Mouse (Mus musculus): ENCODE measurements around the gene Ajap1.

The Ajap1 gene

DNA sequence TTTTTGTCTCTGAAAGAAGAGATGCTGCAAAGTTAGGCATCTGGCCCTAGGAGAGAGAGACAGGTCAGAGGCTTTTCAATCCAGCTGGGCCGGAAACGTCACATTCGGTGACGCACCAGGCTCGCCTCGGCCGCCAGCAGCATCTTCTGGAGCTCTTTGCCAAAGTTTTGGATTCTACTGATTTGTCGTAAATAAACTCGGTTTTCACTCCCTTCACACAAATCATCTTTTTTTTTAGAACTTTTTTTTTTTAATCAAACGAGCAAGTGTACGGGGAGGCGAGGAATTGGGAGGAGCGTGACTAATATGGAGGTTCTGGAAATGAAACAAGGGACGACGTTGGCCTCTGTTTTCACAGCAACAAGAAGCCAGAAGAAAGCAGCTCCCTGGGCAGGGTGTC is 23.8 kb downstream of the Ajap1 start:
- in situ Hi-C loops (cut with MboI, MseI), result no loop called here

- in situ Hi-C loops (cut with MboI, MseI), result no loop called here
Measured at GRCm38 (mm10) chr4:153453496-153453895, 29.1 kb downstream of the Ajap1 start.

DNA sequence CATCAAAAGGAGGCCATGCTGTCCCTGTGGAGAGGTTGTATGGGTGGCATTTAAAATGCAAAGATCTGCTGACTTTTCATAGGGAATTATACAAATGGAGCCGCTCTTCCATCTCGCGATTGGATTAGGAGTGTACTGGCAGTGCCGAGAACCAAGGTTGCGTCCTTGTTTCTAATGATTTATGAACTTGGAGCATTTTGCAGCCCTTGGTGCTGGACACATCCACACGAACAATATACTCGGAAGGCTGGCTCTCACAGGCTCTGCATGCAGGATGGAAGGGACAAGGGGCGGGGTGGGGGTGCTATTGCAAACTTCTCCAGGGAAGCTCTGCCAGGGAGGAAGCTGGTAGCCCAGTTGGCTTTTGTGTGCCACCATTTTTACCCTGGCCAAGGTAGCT is 31.1 kb downstream of the Ajap1 start:
- in situ Hi-C loops (cut with MboI, MseI), result no loop called here

DNA sequence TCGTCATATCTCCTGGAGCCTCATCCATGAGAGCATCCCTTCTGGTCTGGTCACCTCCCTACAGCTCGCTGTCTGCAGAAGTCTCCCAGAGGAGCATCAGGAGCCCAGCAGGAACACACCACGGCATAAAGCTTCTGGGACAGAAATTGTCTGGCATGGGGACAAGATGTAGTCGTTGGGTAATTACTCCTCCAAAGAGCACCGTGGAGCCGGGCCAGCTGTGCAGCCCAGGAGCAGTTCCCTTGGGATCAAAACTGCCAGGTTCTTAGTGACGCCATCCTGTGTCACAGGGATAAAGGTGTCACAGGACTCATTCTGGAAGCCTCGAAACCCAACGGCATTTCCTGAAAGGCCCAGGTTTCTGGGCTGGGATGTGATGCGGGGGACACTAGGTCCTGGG is 40.1 kb downstream of the Ajap1 start:
- in situ Hi-C loops (cut with MboI, MseI), result loop anchor here in 1 of 2 experiments (25.0 kb wide), 1 partner anchor 1495 kb away; the partner anchor contains the start of gene Tnfrsf14

DNA sequence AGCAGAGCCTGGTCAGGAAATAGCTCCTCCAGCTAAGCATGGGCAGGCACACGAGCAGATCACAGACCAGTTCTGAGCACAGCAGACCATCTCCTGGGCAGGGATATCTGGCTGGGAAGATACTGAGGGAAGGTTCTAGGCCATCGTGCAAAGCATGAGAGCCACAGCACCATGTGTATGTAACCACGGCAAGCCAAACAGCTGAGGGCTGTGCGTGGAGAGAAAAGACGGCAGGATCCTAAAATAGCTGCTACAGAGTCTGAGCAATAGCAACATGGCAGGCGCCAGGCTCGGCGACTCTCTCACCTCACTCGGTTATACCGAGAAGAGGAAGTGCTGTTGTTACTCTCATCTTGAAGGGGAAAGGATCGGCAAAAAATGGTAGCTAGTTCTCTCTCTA is 42.7 kb downstream of the Ajap1 start:
- in situ Hi-C loops (cut with MboI, MseI), result loop anchor here in 1 of 2 experiments (25.0 kb wide), 1 partner anchor 1497 kb away; the partner anchor contains the start of gene Tnfrsf14

DNA sequence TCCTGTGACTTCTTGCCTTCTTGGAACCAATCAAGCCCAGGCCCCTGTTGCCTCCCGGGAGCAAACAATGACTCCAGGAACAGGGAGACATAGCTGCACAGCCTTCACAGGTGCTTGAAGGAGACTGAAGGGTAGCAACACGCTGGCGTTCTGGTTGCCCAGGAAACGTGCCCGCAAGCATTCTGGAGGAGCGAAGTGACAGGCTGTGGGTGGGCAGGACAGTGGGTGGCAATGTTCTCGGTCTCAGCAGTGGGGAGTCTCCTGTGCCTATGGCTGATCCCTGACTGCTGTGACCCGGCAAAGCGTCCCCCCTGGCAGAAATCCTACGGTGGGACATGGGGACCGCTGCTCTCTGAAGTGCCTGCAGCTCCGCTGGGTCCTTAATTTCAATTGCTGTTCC is 43.6 kb downstream of the Ajap1 start:
- in situ Hi-C loops (cut with MboI, MseI), result loop anchor here in 1 of 2 experiments (25.0 kb wide), 1 partner anchor 1498 kb away; the partner anchor contains the start of gene Tnfrsf14

GRCm38 (mm10) chr4:153437196-153437595 is 45.4 kb downstream of the Ajap1 start:
- in situ Hi-C loops (cut with MboI, MseI), result loop anchor here in 1 of 2 experiments (25.0 kb wide), 1 partner anchor 1500 kb away; the partner anchor contains the start of gene Tnfrsf14

DNA sequence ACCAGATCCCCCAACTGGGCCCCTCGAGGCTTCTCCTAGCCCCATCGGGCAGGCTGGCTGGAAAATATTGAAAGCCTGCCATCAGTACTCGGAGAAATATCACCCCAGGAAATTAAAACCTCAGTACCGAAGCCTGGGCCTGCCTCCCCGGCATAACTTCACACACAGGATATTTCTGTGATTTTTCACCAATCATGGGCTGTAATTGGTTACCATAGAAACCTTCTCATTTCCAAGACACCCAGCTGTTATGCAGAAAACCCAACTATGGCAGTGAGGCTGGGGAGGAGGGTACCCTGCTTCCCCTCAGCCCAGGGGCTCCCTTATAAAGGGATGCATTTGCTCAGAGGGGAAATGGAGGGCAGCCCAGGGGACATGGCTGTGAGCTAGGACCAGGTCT is 46.7 kb downstream of the Ajap1 start:
- in situ Hi-C loops (cut with MboI, MseI), result loop anchor here in 1 of 2 experiments (25.0 kb wide), 1 partner anchor 1501 kb away; the partner anchor contains the start of gene Tnfrsf14

- in situ Hi-C loops (cut with MboI, MseI), result loop anchor here (10.0 to 25.0 kb wide), 2 partner anchors 765 to 1507 kb away; partner anchors contain the start of gene Tnfrsf14 (in 1 of the 2)
Measured at GRCm38 (mm10) chr4:153429971-153430370, 52.6 kb downstream of the Ajap1 start.

DNA sequence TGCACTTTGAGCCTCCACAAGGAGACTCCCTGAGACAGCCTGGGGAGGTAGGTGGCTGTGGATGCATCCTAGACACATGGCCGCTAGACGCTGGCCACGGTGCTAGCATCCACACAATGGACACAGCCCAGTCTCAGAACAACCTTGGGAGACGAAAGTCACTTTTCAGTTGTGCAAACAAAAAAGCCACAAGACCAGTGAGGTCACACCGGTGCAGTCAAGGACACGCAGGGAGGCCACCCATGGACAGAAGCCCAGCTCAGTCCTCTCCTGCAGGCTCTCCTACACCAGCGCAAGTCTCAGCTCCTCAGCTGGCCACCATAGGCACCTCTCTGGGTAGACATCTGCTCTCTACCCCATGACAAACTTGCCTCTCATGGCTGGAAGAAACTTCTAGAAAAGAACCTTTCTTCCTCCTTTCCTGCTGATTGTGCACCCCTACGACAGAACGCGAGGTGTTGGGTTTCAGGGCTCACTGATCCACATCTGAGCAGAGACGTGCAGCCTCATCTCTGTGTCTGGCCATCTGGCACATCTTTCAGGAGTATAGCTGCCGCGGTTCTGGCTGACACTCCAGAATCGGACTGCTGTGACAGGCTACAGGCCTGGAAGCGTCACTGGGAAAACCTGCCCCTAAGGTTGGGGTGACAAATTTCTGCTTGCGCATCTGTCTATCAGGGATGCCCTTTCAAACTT is 56.5 kb downstream of the Ajap1 start:
- in situ Hi-C loops (cut with MboI, MseI), result loop anchor here (10.0 to 25.0 kb wide), 2 partner anchors 769 to 1511 kb away; partner anchors contain the start of gene Tnfrsf14 (in 1 of the 2)

DNA sequence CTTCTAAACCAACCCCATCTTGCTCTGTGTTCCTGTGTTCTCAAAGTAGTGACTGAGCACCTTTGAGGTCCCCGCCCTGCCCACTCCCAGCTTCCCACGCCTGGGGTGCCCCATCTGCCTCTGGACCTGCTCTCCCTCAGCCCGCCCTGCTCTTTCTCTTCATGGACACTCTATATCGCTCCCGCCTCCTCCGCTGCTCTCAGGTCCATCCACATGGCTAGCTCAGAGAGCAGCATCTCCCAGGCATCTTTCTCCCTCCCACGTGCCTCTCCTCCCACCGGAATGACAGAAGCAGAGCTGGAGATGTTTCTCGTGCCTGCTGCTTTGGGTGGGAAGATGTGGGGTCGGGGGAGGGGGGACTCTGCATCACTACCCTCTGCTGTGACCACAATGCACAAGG is 58.3 kb downstream of the Ajap1 start:
- in situ Hi-C loops (cut with MboI, MseI), result loop anchor here in 1 of 2 experiments (10.0 kb wide), 1 partner anchor 770 kb away; no protein-coding TSS in a partner anchor

- in situ Hi-C loops (cut with MboI, MseI), result no loop called here
Measured at GRCm38 (mm10) chr4:153417926-153418325, 64.7 kb downstream of the Ajap1 start.

- in situ Hi-C loops (cut with MboI, MseI), result no loop called here
Measured at GRCm38 (mm10) chr4:153417164-153417896, 65.3 kb downstream of the Ajap1 start.

GRCm38 (mm10) chr4:153416111-153416510 is 66.5 kb downstream of the Ajap1 start:
- in situ Hi-C loops (cut with MboI, MseI), result no loop called here

GRCm38 (mm10) chr4:153398421-153398820 is 84.2 kb downstream of the Ajap1 start:
- in situ Hi-C loops (cut with MboI, MseI), result no loop called here

- in situ Hi-C loops (cut with MboI, MseI), result no loop called here
Measured at GRCm38 (mm10) chr4:153387478-153387877, 95.1 kb downstream of the Ajap1 start.

DNA sequence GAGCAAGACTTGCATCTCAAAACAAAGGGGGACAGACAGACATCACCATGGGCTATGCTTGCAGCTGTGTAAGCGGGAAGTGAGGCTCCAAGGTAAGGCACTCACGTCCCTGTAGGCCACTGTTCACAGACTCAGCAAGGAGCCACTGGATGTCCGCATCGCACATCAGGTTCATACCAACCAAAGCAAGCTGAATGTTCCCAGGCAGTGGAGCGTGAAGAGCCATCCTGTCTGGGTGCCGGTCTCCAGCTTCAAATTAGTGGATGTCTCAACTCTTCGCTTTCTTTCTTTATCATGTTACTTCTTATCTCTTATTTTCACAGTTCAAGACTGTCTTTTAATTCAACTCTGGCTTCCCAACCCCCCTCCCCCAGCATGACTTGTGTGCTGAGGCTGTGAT is 101.2 kb downstream of the Ajap1 start:
- in situ Hi-C loops (cut with MboI, MseI), result no loop called here

GRCm38 (mm10) chr4:153380885-153381284 is 101.7 kb downstream of the Ajap1 start:
- in situ Hi-C loops (cut with MboI, MseI), result no loop called here

DNA sequence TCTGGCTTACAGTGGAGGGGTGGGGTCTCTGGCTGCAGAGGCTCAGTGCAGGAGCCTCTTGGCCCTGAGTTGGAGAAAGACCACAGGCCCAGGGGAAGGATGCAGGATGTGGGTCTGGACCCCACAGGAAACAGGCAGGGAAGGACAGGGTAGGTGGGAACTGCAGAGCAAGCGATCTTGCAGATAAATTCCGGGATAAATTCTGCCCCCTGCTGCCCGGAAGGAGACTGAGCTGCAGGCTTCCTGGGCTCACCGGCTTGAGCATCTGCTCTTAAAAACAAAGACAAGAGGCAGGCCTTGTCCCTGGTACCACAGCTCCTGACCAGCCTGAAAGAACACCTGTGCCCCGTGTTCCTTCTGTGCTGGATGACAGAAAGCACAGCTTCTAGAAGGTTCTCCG is 104.6 kb downstream of the Ajap1 start:
- in situ Hi-C loops (cut with MboI, MseI), result no loop called here

- in situ Hi-C loops (cut with MboI, MseI), result no loop called here
Measured at GRCm38 (mm10) chr4:153374233-153374632, 108.4 kb downstream of the Ajap1 start.

DNA sequence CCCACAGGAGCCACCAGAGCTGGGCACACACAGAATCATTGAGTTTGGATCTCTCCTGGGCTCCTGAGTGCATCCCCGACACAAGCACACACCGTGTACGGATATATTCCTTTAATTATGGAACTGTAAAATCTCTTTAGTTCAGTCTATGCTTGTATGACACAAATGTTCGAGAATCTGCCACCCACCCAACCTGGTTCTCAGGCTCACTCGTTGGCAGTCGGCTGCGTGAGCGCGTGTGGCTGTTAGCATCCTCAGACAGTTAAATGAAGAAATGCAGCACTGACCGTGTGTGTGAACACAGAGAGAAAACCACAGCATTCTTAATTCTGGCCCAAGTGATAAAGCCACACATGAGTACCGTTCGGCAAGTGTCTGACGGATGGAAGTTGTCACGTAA is 109.5 kb downstream of the Ajap1 start:
- in situ Hi-C loops (cut with MboI, MseI), result no loop called here

- in situ Hi-C loops (cut with MboI, MseI), result no loop called here
Measured at GRCm38 (mm10) chr4:153368620-153369159, 113.9 kb downstream of the Ajap1 start.

Data from T-helper 17 cell (primary cell).